Mouse (Mus musculus) G1E (cell line): ENCODE measurements at regions not wholly inside any gene's neighbourhood (a gene's known extent, or its start where the extent isn't known, plus 50 kb on each side); places are given as distances from the start of the nearest gene placed in this dataset.

ENCODE experiments used
- CTCF ChIP-seq: IDR thresholded peaks from 2 replicates; pipeline ENCODE4 v1.5.1; 2012; ENCODE audit warnings: low read depth, low read length, inconsistent platforms, mixed read lengths
- TAL1 ChIP-seq: conservative IDR thresholded peaks from 2 replicates; pipeline ENCODE4 v1.6.1; 2012; ENCODE audit warnings: low read depth, low read length, inconsistent platforms, mixed read lengths

- TF ChIP-seq CTCF = no peak
- TF ChIP-seq TAL1 = no peak
Observed at GRCm38 (mm10) chr5:119459751-119460150, 210.7 kb upstream of the Tbx3 start.
